Mouse (Mus musculus): ENCODE results near the gene Coa7. TPM values are rescaled to one million over a fixed set of nuclear protein-coding genes. Genes with fewer than 3 reads are reported as not detected.

The Coa7 gene
- polyA plus RNA-seq (2015; fragmentation: Nextera tagmentation; extraction: Ambion mirVana), result 49.9 and 50.0 TPM in 2 replicates

DNA sequence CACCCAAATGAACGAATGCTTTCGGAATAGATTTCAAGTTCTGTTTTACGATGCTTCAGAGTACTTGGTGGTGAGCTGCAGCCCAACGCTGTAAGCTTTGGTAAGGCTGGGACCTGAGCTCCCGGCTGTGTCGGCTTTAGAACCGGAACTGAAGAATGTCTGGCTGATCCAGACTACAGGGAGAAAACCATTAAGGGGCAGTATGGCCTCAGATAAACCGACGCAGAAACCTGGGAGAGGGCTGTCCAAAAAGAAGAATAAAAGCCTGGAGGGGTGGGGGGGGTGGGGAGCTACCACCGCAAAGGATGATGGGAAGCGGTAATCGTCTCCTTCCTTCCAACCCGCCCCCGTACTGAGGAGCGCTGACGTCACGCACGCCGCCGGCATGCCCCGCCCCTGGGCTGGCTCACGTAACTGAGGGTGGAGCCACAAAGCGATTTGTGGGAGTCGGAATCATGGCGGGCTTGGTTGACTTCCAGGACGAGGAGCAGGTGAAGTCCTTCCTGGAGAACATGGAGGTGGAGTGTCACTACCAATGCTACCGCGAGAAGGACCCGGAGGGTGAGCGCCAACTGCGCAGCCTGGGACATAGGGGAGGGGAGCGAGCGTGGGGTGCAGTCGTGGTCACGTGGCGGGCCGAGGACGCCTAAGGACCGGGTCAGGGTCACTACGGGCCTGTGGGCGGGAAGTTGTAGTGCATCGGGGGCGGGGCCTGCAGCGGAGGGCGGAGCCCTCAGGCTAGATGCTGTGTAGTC, at the start of gene Coa7:
Coa7 (plus strand) TSS at position 411 of the 755 bp plus-strand sequence.
- Histone ChIP-seq H3K9ac (peak within 1 kb of the TSS; percentile 75), H3K4me1 (replicated peaks) (peaks cover 23% of the 10 kb centered on the region), H3K27me3 (no peaks in the 10 kb centered on the region), H3K4me3 (peak within 1 kb of the TSS; percentile 70), H3K4me2 (peak within 1 kb of the TSS; percentile 61), H3K9me3 (no peaks in the 10 kb centered on the region), H3K36me3 (peaks cover 10% of the 10 kb centered on the region), H3K27ac (peak within 1 kb of the TSS; percentile 96)
- ATAC-seq (ENCODE audit: low FRiP score), result peak; percentile 95
- WGBS, result under 1% methylated on average over 44 of the region's 45 CpGs

DNA sequence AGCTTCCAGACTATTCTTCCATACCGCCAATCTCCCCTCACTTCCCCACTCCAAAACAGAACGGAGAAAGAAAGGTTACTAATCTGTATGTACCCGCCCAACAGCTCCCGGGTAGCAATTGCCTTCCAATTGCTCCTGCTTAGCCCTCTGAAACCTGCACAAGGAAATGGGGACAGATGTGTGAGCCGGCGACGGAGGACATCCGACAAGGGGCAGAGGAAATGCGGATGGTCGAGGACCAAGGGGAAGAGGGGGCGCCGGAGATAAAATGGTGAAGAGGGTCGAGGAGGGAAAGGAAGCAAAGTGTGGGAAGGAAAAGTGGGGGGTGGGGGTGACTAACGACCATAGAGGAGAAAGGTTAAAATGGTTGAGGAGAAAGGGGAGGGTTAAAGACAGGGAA, 27.7 kb upstream of the Coa7 start:
- H3K4me3 ChIP-seq, result peak overlapping the region; percentile 96
- H3K4me1 ChIP-seq (replicated peaks), result peaks cover 26% of the 10 kb centered on the region
- ATAC-seq (ENCODE audit: low FRiP score), result no peak
- WGBS, result under 1% methylated on average over 14 of the region's 14 CpGs
- H3K9ac ChIP-seq, result peak overlapping the region; percentile 94
- H3K4me2 ChIP-seq, result peak overlapping the region; percentile 69
- no peaks in the 10 kb centered on the region for H3K36me3 ChIP-seq
- no peaks in the 10 kb centered on the region for H3K27me3 ChIP-seq
- H3K9me3 ChIP-seq, result no peaks in the 10 kb centered on the region
- peak overlapping the region; percentile 94 for H3K27ac ChIP-seq

DNA sequence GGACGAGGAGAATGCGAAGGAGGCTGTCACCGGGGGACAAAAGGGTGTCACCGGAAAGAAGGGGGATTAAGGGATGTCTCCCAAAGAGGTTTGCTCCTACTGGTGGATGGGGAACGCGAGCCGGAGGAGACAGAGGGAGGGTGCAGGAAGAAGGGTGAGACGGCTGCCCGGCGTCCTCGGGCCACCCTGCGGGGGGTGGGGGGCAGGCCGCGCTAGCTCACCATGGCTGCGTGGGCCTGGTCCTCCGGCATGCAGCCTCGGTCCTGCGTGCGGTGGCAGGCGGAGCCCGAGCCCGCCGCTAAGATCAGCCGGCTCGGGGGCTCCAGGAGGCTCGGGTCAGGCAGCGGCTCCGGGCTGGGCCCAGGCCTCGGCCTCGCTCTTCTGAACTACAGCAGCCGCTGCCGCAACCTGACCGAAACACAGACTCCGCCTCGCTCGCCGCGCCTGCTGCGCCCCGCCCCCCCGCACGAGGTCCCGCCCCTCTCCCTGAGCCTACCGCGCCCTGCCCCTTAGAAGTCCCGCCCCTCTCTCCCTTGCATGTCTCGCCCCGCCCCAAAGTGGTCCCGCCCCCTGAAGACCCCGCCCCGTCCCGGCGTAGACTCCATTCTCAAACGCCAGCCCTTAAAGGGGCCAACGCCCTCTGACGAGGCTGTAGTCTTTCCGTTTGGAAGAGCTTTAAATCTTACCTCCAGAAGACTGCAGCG, 27.1 kb upstream of the Coa7 start, which contains the start of gene Zyg11b:
Zyg11b (minus strand) TSS at position 427 of the 704 bp plus-strand sequence.
- peak within 1 kb of the TSS; percentile 69 for H3K4me2 ChIP-seq

DNA sequence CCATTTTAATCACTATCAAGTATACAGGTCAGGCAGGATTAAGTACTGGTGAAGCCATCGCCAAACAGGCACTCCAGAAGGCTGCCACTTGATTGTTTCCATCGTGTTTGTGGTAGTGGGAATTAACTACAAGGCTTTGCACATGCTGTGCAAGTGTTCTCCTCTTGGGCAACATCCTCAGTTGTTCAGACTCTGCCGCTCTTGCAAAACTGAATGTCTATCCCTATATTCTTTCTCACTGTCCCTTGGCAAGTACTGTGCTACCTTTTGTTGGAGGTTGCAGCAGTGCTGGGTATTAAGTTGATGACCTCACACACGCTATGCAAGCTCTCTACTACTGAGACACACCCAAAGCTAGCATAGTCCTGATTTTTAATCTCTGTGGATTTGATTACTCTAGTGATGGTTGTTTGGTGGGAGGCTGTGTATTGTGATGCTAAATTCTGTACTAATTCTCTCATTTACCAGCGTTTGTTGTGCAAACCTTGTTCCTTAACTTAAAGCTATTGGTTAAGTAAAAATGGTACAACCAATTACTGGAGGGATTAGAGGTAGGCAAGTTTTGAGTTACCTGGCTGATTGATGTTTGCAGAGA, 25.5 kb upstream of the Coa7 start:
- H3K9me3 ChIP-seq, result 0 out of 2 replicates have a peak, but pooled peaks cover 1% of the 10 kb centered on the region
- WGBS, result 74% methylated on average over 5 of the region's 5 CpGs
- no peak overlapping the region for H3K9ac ChIP-seq
- peaks cover 26% of the 10 kb centered on the region for H3K4me1 ChIP-seq (replicated peaks)
- H3K27ac ChIP-seq, result no peak overlapping the region
- no peaks in the 10 kb centered on the region for H3K36me3 ChIP-seq
- no peak overlapping the region for H3K4me2 ChIP-seq
- ATAC-seq (ENCODE audit: low FRiP score), result no peak
- H3K4me3 ChIP-seq, result no peak overlapping the region
- H3K27me3 ChIP-seq, result no peaks in the 10 kb centered on the region

More for the DNA sequence above, 27.1 kb upstream of the Coa7 start, which contains the start of gene Zyg11b:
- peak within 1 kb of the TSS; percentile 94 for H3K27ac ChIP-seq
- no peaks in the 10 kb centered on the region for H3K36me3 ChIP-seq
- H3K4me1 ChIP-seq (replicated peaks), result peaks cover 26% of the 10 kb centered on the region
- peak within 1 kb of the TSS; percentile 96 for H3K4me3 ChIP-seq
- WGBS, result under 1% methylated on average over 42 of the region's 58 CpGs
- ATAC-seq (ENCODE audit: low FRiP score), result peak; percentile 95
- peak within 1 kb of the TSS; percentile 94 for H3K9ac ChIP-seq
- no peaks in the 10 kb centered on the region for H3K27me3 ChIP-seq
- H3K9me3 ChIP-seq, result no peaks in the 10 kb centered on the region

DNA sequence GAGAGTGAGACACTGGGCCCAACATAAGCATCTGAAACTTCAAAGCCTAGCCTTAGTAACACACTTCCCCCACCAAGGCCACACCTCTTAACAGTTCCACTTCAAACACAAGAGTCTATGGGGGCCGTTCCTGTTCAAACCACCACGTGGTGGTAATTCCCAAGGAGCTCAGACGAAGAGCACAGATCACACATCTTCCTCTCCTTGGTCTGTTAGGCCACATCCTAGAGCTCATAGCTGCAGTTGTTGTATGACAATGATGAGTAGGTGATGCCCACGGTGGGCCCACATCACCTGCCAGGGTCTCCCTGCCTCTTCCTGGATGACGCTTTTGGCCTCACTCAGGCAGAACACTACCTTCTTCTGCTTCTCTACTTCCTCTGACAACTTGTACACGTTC, 17.2 kb upstream of the Coa7 start:
- Histone ChIP-seq H3K36me3 (no peaks in the 10 kb centered on the region), H3K4me3 (no peak overlapping the region), H3K27ac (no peak overlapping the region), H3K9me3 (0 out of 2 replicates have a peak, but pooled peaks cover 3% of the 10 kb centered on the region), H3K4me1 (replicated peaks) (no peaks in the 10 kb centered on the region), H3K9ac (no peak overlapping the region), H3K27me3 (no peaks in the 10 kb centered on the region), H3K4me2 (no peak overlapping the region)
- WGBS, result 78% methylated on average over 6 of the region's 6 CpGs
- ATAC-seq (ENCODE audit: low FRiP score), result no peak

DNA sequence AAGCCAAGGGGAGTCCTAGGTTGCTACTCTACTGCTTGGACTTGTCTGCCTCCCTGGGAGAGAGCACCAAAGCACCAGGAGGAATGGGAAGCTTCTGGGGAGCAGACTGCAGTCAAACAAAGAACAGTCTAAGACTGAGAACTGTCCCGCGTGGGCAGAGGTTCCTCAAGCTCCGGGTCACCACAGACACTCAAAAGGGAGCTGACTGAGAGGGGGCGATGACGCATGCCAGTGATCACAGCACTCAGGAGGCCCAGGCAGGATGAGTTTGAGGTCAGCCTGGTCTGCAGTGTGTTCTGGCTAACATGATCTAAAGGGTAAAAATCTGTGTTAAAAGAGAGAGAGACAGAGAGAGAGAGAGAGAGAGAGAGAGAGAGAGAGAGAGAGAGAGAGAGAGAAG, 13.9 kb upstream of the Coa7 start:
- Histone ChIP-seq H3K36me3 (no peaks in the 10 kb centered on the region), H3K4me1 (replicated peaks) (no peaks in the 10 kb centered on the region), H3K27ac (no peak overlapping the region), H3K9ac (no peak overlapping the region), H3K4me2 (no peak overlapping the region), H3K27me3 (no peaks in the 10 kb centered on the region), H3K4me3 (no peak overlapping the region), H3K9me3 (no peaks in the 10 kb centered on the region)
- ATAC-seq (ENCODE audit: low FRiP score), result no peak
- 58% methylated on average over 5 of the region's 5 CpGs for WGBS

DNA sequence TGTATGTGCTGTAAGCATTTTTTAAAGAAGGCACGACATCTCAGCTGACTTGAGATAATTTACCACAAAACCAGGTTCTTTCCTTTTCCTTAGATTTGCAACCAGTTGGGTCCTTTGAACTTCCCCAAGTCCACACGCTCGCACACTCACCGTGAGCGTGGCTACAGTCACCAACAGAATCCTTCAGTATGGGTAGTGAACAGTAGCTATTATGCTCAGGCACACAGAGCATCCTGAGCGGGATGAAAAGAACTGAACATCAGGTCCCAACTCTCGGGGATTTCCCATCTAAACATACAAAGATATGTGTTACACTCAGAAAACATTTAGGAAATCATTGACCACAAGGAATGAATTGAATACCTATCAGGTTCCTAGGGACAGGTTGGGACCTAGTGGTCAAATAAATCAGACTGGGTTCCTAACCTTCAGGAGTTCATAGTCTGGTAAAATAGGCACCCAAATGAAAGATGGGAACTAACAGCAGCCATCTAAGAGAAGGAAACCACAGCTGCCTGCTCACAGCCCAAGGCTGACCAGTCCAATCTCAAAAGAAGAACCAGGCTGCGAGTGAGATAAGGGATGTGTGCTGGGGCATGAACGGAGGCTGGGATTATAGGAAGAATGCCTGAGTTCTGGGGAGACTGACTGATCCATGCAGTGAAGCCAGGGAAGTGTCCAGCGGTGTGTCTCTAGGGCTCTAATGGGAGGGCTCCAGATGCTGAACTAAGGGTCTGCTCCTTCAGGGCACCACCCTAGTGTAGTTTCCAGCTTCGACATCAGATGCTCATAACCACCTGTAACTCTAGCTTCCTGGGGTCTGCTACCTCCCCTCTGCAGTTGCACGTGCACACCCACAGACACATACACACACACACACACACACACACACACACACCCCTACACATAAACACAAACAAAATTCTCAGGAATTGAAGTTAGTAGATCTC, 10.0 kb upstream of the Coa7 start:
- ATAC-seq (ENCODE audit: low FRiP score), result no peak
- Histone ChIP-seq H3K4me1 (replicated peaks) (no peaks in the 10 kb centered on the region), H3K27me3 (no peaks in the 10 kb centered on the region), H3K4me2 (no peak overlapping the region), H3K9ac (no peak overlapping the region), H3K9me3 (no peaks in the 10 kb centered on the region), H3K27ac (no peak overlapping the region), H3K36me3 (no peaks in the 10 kb centered on the region), H3K4me3 (no peak overlapping the region)
- WGBS, result 86% methylated on average over 12 of the region's 12 CpGs

DNA sequence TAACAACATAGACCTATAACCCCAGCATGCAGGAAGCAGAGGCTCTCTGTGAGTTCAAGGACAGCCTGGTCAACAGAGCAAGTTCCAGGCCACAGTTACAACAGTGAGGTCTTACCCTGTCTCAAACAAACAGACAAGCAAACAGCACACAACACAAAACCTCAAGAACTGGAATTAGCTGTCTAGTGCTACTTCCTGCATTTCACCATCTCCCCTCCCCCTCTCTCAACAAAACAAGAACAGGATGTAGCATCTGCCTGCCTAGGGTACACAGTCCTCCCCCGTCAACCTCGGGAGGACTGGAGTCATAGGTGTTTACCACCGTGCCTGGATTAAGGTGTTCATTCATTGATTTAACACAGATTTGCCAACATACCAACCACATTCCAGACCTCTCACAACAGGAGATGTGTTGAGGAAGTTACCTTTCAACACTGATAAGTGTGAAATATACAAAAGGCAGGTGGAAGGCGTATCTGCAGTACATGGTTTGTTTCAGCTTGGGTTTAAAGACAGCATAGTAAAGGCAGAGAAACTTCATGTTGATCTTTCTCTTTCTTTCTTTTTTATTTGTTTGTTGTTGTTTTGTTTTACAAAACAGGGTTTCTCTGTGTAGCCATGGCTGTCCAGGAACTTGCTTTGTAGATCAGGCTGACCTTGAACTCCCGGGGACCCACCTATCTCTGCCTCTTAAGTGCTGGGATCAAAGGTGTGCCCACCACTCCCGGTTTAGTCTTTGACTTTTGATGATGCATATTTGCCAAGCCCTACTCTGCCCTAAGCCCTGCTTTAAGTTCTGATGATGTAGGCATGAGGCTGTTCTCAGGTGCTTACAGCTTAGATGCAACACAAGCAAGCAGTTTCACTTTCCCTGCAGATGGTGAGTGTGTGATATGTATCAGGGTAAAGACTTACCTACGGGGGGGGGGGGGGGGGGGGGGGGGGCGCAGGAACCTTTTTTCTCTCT, 9.0 kb upstream of the Coa7 start:
- H3K36me3 ChIP-seq, result no peaks in the 10 kb centered on the region
- H3K4me3 ChIP-seq, result no peak overlapping the region
- no peak for ATAC-seq (ENCODE audit: low FRiP score)
- H3K27me3 ChIP-seq, result no peaks in the 10 kb centered on the region
- no peaks in the 10 kb centered on the region for H3K9me3 ChIP-seq
- 83% methylated on average over 7 of the region's 8 CpGs for WGBS
- H3K4me2 ChIP-seq, result no peak overlapping the region
- H3K4me1 ChIP-seq (replicated peaks), result no peaks in the 10 kb centered on the region
- no peak overlapping the region for H3K27ac ChIP-seq
- no peak overlapping the region for H3K9ac ChIP-seq

DNA sequence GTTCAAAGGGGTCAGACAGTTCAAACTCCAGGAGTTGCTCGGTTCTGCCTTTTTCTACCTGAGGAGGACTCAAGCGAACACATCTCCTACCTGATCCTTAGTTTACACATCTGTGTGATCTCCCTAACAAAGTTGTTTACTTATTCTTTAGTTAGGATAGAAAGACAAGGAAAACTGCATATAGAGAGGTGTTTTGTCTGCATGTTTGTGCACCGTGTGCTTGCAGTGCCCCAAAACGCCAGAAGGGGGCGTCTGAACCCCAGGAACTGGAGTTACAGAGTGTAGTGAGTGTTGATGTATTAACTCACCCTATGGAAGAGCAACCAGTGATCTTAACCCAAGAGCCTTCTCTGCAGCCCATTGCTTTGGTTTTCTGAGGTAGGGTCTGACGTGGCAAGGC, 8.2 kb upstream of the Coa7 start:
- no peaks in the 10 kb centered on the region for H3K27me3 ChIP-seq
- H3K4me2 ChIP-seq, result no peak overlapping the region
- no peak overlapping the region for H3K9ac ChIP-seq
- no peaks in the 10 kb centered on the region for H3K36me3 ChIP-seq
- H3K9me3 ChIP-seq, result no peaks in the 10 kb centered on the region
- no peaks in the 10 kb centered on the region for H3K4me1 ChIP-seq (replicated peaks)
- no peak overlapping the region for H3K4me3 ChIP-seq
- no peak overlapping the region for H3K27ac ChIP-seq
- 77% methylated on average over 6 of the region's 6 CpGs for WGBS
- no peak for ATAC-seq (ENCODE audit: low FRiP score)

DNA sequence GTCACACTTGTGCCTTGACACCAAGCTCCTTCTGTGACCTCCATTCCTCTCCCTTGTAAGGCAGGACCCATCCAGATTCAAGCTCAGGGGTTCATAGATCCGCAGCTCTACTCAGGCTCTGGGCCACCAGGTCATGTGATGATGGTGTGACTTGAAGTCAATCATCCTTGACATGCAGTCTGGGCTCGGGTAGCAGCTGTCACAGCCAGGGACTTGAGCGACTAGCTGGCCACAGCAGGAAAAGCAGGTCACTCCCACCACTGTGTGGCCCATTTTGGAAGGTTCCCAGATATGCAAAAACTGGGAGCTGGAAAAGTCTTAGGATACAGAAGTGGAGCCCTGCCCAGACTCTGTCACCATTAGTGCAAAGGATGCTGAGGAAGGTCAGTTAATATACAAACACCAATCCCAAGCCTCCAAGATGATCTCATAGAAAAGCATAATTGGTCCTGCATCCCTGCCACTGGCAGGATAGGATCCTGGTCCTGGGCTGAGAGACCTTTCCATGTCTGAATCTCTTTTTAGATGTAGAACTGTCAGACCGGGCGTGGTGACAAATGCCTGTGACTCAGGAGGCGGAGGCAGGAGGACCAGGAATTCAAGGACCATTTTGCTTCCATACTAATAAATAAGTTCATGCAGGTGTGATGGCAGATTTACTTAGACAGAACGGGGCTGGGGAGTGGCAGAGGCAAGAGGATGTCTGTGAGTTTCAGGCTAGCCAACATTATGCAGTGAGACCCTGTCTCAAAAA, 7.1 kb upstream of the Coa7 start:
- H3K4me3 ChIP-seq, result no peak overlapping the region
- no peak overlapping the region for H3K9ac ChIP-seq
- no peaks in the 10 kb centered on the region for H3K27me3 ChIP-seq
- H3K4me2 ChIP-seq, result no peak overlapping the region
- no peaks in the 10 kb centered on the region for H3K4me1 ChIP-seq (replicated peaks)
- WGBS, result 76% methylated on average over 7 of the region's 7 CpGs
- ATAC-seq (ENCODE audit: low FRiP score), result no peak
- no peak overlapping the region for H3K27ac ChIP-seq
- no peaks in the 10 kb centered on the region for H3K36me3 ChIP-seq
- H3K9me3 ChIP-seq, result no peaks in the 10 kb centered on the region

Data from hindbrain, embryonic 13.5 days (tissue).